11 mouse cellular contexts compared by ENCODE assay signal in the genomic region with DNA sequence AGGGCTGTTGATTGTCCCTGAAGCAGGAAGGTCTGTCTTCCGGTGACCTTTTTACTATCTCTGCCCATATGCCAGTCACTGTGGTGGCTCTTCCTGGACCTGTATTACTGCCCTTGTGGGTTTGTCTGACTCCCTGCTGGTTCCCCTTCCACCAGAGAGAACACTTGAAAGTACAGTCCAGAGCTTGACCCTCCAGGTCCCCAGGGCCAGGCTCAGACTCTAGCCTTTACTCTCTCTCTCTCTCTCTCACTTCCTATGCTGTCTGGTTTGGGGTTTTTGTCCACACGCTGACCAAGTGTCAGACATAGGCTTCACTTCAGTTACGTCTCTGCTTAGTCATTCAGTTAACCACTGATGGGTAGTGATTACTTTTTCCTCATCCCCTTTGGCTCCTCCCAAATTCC. TPM values are rescaled to one million over a fixed set of nuclear protein-coding genes. Genes with fewer than 3 reads are reported as not detected.
DNase-seq lines count a peak whose midpoint lies in the region; ATAC-seq and TF ChIP-seq lines count a peak whose summit lies in the region.
"Had no signal": no experiment of that assay in that cellular context is flagged by ENCODE, and none has a peak within 500 bp of the region (broad histone marks: within the 10 kb centered on the region; RNA-seq: fewer than 3 reads in every experiment).

No protein-coding gene starts in this region.

- no peaks in the 10 kb centered on the region for H3K27me3 ChIP-seq in kidney, embryonic 16.5 days (ENCODE audit: insufficient read depth, low read length)
- H3K27me3 ChIP-seq in liver, embryonic 15.5 days = no peaks in the 10 kb centered on the region
- H3K27me3 ChIP-seq: limb, embryonic 12.5 days; midbrain, embryonic 15.5 days had no signal

- H3K36me3 ChIP-seq in kidney, embryonic 16.5 days (ENCODE audit: insufficient read depth, low read length) = no peaks in the 10 kb centered on the region
- H3K36me3 ChIP-seq in liver, embryonic 15.5 days (replicated peaks) = no peaks in the 10 kb centered on the region
- H3K36me3 ChIP-seq: limb, embryonic 12.5 days; midbrain, embryonic 15.5 days had no signal

- peak; percentile 29 to 63 for DNase-seq in adrenal gland, adult (ENCODE audit: inconsistent age in 2 of 2, low spot score in 1 of 2)
- DNase-seq in adrenal gland, postnatal 14 days = no peak
- DNase-seq in kidney, postnatal 36 days = no peak
- no peak for DNase-seq in ovary, postnatal 36 days (ENCODE audit: low spot score)
- no peak for DNase-seq in frontal cortex, adult 2 months (ENCODE audit: extremely low spot score in 1 of 2, low spot score in 1 of 2)
- DNase-seq: cerebellum, postnatal 25 days had no signal

- no peak for ATAC-seq in kidney, embryonic 16.5 days (ENCODE audit: low FRiP score, low TSS enrichment)
- no peak for ATAC-seq in liver, embryonic 15.5 days (ENCODE audit: insufficient read depth)
- ATAC-seq: midbrain, embryonic 15.5 days had no signal

- H3K9ac ChIP-seq in kidney, embryonic 16.5 days (replicated peaks; ENCODE audit: low read length) = no peak overlapping the region
- no peak overlapping the region for H3K9ac ChIP-seq in liver, embryonic 15.5 days
- H3K9ac ChIP-seq: limb, embryonic 12.5 days; midbrain, embryonic 15.5 days had no signal

- H3K27ac ChIP-seq in kidney, embryonic 16.5 days (ENCODE audit: low read length) = peak overlapping the region; percentile 69; the same call in 1 of the 2 replicates
- H3K27ac ChIP-seq in bone marrow, adult 2 months (ENCODE audit: control insufficient read depth, insufficient read depth, low read depth, low read length, poor library complexity) = peak overlapping the region; percentile 29; the same call in 1 of the 2 replicates
- 0 out of 2 replicates have a peak overlapping the region, but pooled peaks have one; percentile 14 for H3K27ac ChIP-seq in liver, embryonic 15.5 days (replicated peaks)
- H3K27ac ChIP-seq: limb, embryonic 12.5 days; midbrain, embryonic 15.5 days had no signal

- H3K4me3 ChIP-seq in kidney, embryonic 16.5 days (ENCODE audit: low read length) = no peak overlapping the region
- H3K4me3 ChIP-seq in bone marrow, adult 2 months (replicated peaks; ENCODE audit: control insufficient read depth, low read depth, low read length) = no peak overlapping the region
- H3K4me3 ChIP-seq in liver, embryonic 15.5 days (replicated peaks) = no peak overlapping the region
- H3K4me3 ChIP-seq: limb, embryonic 12.5 days; midbrain, embryonic 15.5 days had no signal

- no peak for TF ChIP-seq CTCF in bone marrow, adult 2 months (IDR thresholded peaks at IDR 0.05; ENCODE audit: control insufficient read depth, insufficient read depth, low read length)

- 70% methylated on average over 3 of the region's 3 CpGs for WGBS in kidney, embryonic 16.5 days
- 11% methylated on average over 3 of the region's 3 CpGs for WGBS in bone marrow, adult 2 months
- 13% methylated on average over 3 of the region's 3 CpGs for WGBS in liver, embryonic 15.5 days (ENCODE audit: insufficient replicate concordance)

- peaks cover 14% of the 10 kb centered on the region; the same call in 1 of the 2 replicates for H3K4me1 ChIP-seq in kidney, embryonic 16.5 days (ENCODE audit: insufficient read depth, low read length)
- H3K4me1 ChIP-seq in bone marrow, adult 2 months (ENCODE audit: control insufficient read depth, insufficient read depth, low read length) = peaks cover 11% of the 10 kb centered on the region
- peaks cover 24% of the 10 kb centered on the region for H3K4me1 ChIP-seq in liver, embryonic 15.5 days (replicated peaks)
- H3K4me1 ChIP-seq: limb, embryonic 12.5 days; midbrain, embryonic 15.5 days had no signal

- peaks cover 4% of the 10 kb centered on the region; the same call in 1 of the 2 replicates for H3K9me3 ChIP-seq in kidney, embryonic 16.5 days (ENCODE audit: low read length)
- no peaks in the 10 kb centered on the region for H3K9me3 ChIP-seq in liver, embryonic 15.5 days (replicated peaks)
- H3K9me3 ChIP-seq: limb, embryonic 12.5 days; midbrain, embryonic 15.5 days had no signal

- no peak overlapping the region for H3K4me2 ChIP-seq in kidney, embryonic 16.5 days (replicated peaks; ENCODE audit: low read depth, low read length)
- no peak overlapping the region for H3K4me2 ChIP-seq in liver, embryonic 15.5 days
- H3K4me2 ChIP-seq: limb, embryonic 12.5 days; midbrain, embryonic 15.5 days had no signal

- no peak for TF ChIP-seq POLR2A in bone marrow, adult 2 months (IDR thresholded peaks at IDR 0.05; ENCODE audit: borderline replicate concordance, control insufficient read depth, low read depth, low read length)

RNA-seq across cellular contexts. Expression of gene Cd81, which starts 9.6 kb away (rescaled TPM):
- total RNA-seq in adrenal gland, postnatal 14 days (2021) = 536 and 561 TPM in 2 replicates
- 643 and 698 TPM in 2 replicates for polyA plus RNA-seq in kidney, embryonic 16.5 days (2015; fragmentation: Nextera tagmentation; extraction: Ambion mirVana)
- 51.9 and 92.5 TPM in 2 replicates for polyA plus RNA-seq in bone marrow, adult 2 months (2011; ENCODE audit: insufficient read depth, insufficient read length, low replicate concordance, missing spikeins)
- 132 and 141 TPM in 2 replicates for polyA plus RNA-seq in liver, embryonic 15.5 days (2015; fragmentation: Nextera tagmentation; extraction: Ambion mirVana)
- polyA plus RNA-seq in frontal cortex, adult 2 months (2012; rRNA removed) = 516 and 607 TPM in 2 replicates

RNA-seq across cellular contexts. Expression of gene Tssc4, which starts 26.1 kb away (rescaled TPM):
- 32.2 and 33.3 TPM in 2 replicates for total RNA-seq in adrenal gland, postnatal 14 days (2021)
- 104 and 120 TPM in 2 replicates for polyA plus RNA-seq in kidney, embryonic 16.5 days (2015; fragmentation: Nextera tagmentation; extraction: Ambion mirVana)
- 35.9 and 48.2 TPM in 2 replicates for polyA plus RNA-seq in bone marrow, adult 2 months (2011; ENCODE audit: insufficient read depth, insufficient read length, low replicate concordance, missing spikeins)
- 38.5 and 44.2 TPM in 2 replicates for polyA plus RNA-seq in liver, embryonic 15.5 days (2015; fragmentation: Nextera tagmentation; extraction: Ambion mirVana)
- polyA plus RNA-seq in frontal cortex, adult 2 months (2012; rRNA removed) = 68.2 and 74.2 TPM in 2 replicates

RNA-seq across cellular contexts. Expression of gene Tspan32, which starts 38.1 kb away (rescaled TPM):
- total RNA-seq in adrenal gland, postnatal 14 days (2021) = 2.0 and 8.6 TPM in 2 replicates
- 1.5 and 1.6 TPM in 2 replicates for polyA plus RNA-seq in kidney, embryonic 16.5 days (2015; fragmentation: Nextera tagmentation; extraction: Ambion mirVana)
- polyA plus RNA-seq in bone marrow, adult 2 months (2011; ENCODE audit: insufficient read depth, insufficient read length, low replicate concordance, missing spikeins) = 98.0 and 152 TPM in 2 replicates
- polyA plus RNA-seq in liver, embryonic 15.5 days (2015; fragmentation: Nextera tagmentation; extraction: Ambion mirVana) = 80.3 and 82.2 TPM in 2 replicates
- polyA plus RNA-seq in frontal cortex, adult 2 months (2012; rRNA removed) = 0.34 and 0.36 TPM in 2 replicates

RNA-seq across cellular contexts. Expression of gene Trpm5, which starts 51.5 kb away (rescaled TPM):
- total RNA-seq in adrenal gland, postnatal 14 days (2021) = 0.59 and 0.68 TPM in 2 replicates
- polyA plus RNA-seq in kidney, embryonic 16.5 days (2015; fragmentation: Nextera tagmentation; extraction: Ambion mirVana) = 6.0 and 6.9 TPM in 2 replicates
- polyA plus RNA-seq in bone marrow, adult 2 months (2011; ENCODE audit: insufficient read depth, insufficient read length, low replicate concordance, missing spikeins) = not detected in 2 replicates
- 0.43 and 0.91 TPM in 2 replicates for polyA plus RNA-seq in liver, embryonic 15.5 days (2015; fragmentation: Nextera tagmentation; extraction: Ambion mirVana)
- 0.04 and 0.13 TPM in 2 replicates for polyA plus RNA-seq in frontal cortex, adult 2 months (2012; rRNA removed)

Comparison
In these comparisons a context has a peak if more than half of its experiments do, and no peak if none do; other contexts are left out.
1. DNase-seq: peak in adrenal gland, adult (2 of 2); none in adrenal gland, postnatal 14 days (single experiment), kidney, postnatal 36 days (0 of 2), ovary, postnatal 36 days (single experiment) and frontal cortex, adult 2 months (0 of 2).
2. H3K27ac ChIP-seq: peak in every context shown above with its lines; median percentile 69 in kidney, embryonic 16.5 days; 29 in bone marrow, adult 2 months; 14 in liver, embryonic 15.5 days.
3. RNA of gene Tspan32, which starts 38.1 kb away (polyA plus RNA-seq): 98.0 to 152 TPM in bone marrow, adult 2 months and 80.3 to 82.2 TPM in liver, embryonic 15.5 days; 1.5 to 1.6 TPM in kidney, embryonic 16.5 days and 0.34 to 0.36 TPM in frontal cortex, adult 2 months; every median in the first group is over 10 times any median in the second.